Mouse (Mus musculus) olfactory bulb, adult 2 months (tissue): Measurements from ENCODE around the gene Zfp592. TPM values are rescaled to one million over a fixed set of nuclear protein-coding genes. Genes with fewer than 3 reads are reported as not detected.

Source experiments
- H3K27ac ChIP-seq: fragments of 200-500 bp; 2 replicates; pipeline ENCODE4 v1.5.1; 2012; ENCODE audit warnings: low read depth, low read length; ENCODE audit not compliant: insufficient read depth
- H3K4me1 ChIP-seq: fragments of 200-500 bp; 2 replicates; pipeline ENCODE4 v1.6.1; 2012; ENCODE audit warnings: low read length; ENCODE audit not compliant: control insufficient read depth, insufficient read depth
- H3K4me3 ChIP-seq: fragments of 200-500 bp; 2 replicates; pipeline ENCODE4 v1.5.1; 2012; ENCODE audit warnings: mild to moderate bottlenecking, low read depth, low read length, moderate library complexity; ENCODE audit not compliant: insufficient read depth
- CTCF ChIP-seq: fragments of 200-500 bp; IDR thresholded peaks from 2 replicates; pipeline ENCODE4 v1.5.1; 2012; ENCODE audit warnings: low read depth, mild to moderate bottlenecking, low read length, moderate library complexity; ENCODE audit not compliant: insufficient read depth
- POLR2A ChIP-seq: fragments of 200-500 bp; IDR thresholded peaks from 2 replicates; pipeline ENCODE4 v1.6.1; 2012; ENCODE audit warnings: mild to moderate bottlenecking, low read depth, low read length, moderate library complexity; ENCODE audit not compliant: insufficient read depth
- WGBS: fragments of 180-500 bp; shearing (Covaris S2); methylation state at CpG from one replicate; pipeline ENCODE4 v1.1.7; 2018; 5-methylcytosine and 5-hydroxymethylcytosine counted together
- polyA plus RNA-seq: library from polyadenylated mRNA; stranded (reverse); fragments of >200 nt; gene quantifications from 2 replicates; pipeline ENCODE4 v1.2.4, GENCODE M21; 2012; ENCODE audit warnings: low replicate concordance; ENCODE audit not compliant: missing spikeins, insufficient read depth, insufficient read length

Gene Zfp592
- polyA plus RNA-seq, 1 experiment: not detected

DNA sequence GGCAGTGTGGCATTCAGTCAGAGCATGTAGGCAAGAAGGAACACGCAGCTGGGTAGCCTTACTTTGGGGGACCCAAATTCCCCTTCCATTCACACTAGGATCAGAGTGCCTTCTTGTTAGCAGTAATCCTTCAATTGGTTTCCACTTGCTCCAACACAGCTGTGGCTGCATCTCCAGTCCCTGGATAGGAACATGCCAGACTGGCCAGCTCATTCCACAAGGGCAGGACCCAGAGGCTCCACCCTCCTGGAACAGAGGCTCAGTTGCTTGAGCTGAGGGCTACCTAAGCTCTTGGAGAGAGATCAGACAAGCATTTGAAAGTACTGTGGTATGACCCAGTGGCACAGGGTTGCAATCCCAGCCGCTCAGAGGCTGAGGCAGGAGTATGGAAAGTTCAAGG lies 55.0 kb downstream of the Zfp592 start:
- Histone ChIP-seq H3K4me1 (no peaks in the 10 kb centered on the region), H3K27ac (no peak overlapping the region), H3K4me3 (no peak overlapping the region)
- no peak for TF ChIP-seq POLR2A
- no peak for TF ChIP-seq CTCF
- WGBS: 86% methylated on average over 2 of the region's 2 CpGs

- Histone ChIP-seq H3K4me3 (no peak overlapping the region), H3K27ac (no peak overlapping the region), H3K4me1 (no peaks in the 10 kb centered on the region)
- WGBS: 57% methylated on average over 5 of the region's 5 CpGs
- TF ChIP-seq CTCF (no peak), POLR2A (no peak)
These were observed 56.5 kb downstream of the Zfp592 start for GRCm38 (mm10) chr7:81049966-81050365.

DNA sequence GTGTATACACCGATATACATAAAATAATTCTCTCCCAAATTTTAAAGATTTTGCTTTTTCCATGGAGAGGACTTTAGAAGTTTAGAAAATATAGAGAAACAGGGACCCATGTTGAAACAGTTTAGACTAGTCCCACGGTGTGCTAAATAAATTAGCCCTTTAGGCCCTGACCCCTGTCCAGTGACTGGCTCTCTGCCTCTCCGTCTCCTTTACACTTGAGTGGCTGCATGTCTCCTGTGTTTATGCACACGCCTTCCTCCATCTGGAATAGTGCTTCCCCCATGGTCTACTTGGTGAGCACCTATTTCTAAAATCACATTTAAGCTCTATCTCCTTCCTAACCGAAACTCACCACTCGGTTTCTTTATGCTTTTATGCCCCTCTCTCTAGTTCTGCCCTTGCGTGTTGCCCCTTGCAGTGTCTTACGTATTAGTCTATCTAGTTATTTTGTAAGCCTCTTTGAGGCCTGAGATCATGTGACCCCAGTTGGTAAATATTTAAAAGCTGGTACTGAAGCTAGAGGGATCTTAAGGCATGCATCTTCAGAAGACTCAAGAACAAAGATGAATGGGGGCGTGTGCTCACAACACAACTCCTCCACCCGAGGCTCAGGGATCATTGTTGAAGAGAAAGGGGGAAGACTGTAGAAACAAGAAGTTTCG lies 62.4 kb downstream of the Zfp592 start:
- peaks cover 4% of the 10 kb centered on the region for H3K4me1 ChIP-seq
- no peak overlapping the region for H3K4me3 ChIP-seq
- TF ChIP-seq POLR2A: no peak
- TF ChIP-seq CTCF: no peak
- no peak overlapping the region for H3K27ac ChIP-seq
- 87% methylated on average over 11 of the region's 11 CpGs for WGBS

DNA sequence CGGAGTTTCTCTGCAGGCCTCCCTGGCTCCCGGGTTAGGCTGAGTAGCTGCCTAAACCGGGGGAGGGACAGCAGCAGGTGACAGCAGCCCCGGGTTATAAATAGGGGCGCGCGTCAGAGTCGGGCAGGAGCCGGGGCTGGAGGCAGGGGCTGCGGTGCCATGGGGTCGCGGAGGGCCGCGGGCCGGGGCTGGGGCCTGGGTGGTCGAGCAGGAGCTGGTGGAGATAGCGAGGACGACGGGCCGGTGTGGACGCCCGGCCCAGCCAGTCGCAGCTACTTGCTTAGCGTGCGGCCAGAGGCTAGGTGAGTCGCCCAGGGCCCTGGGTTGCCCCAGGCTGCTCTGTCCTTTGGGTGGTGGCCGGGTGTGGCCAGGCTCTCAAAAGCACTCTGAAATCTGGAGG lies 64.0 kb downstream of the Zfp592 start, which contains the start of gene Alpk3:
Alpk3 (plus strand) TSS at position 130 of the 400 bp plus-strand sequence.
- TF ChIP-seq POLR2A (no peak), CTCF (no peak)
- Histone ChIP-seq H3K4me1 (peaks cover 7% of the 10 kb centered on the region), H3K27ac (no peak within 1 kb of the TSS), H3K4me3 (no peak within 1 kb of the TSS; the same call in 1 of the 2 replicates)
- 53% methylated on average over 27 of the region's 27 CpGs for WGBS

DNA sequence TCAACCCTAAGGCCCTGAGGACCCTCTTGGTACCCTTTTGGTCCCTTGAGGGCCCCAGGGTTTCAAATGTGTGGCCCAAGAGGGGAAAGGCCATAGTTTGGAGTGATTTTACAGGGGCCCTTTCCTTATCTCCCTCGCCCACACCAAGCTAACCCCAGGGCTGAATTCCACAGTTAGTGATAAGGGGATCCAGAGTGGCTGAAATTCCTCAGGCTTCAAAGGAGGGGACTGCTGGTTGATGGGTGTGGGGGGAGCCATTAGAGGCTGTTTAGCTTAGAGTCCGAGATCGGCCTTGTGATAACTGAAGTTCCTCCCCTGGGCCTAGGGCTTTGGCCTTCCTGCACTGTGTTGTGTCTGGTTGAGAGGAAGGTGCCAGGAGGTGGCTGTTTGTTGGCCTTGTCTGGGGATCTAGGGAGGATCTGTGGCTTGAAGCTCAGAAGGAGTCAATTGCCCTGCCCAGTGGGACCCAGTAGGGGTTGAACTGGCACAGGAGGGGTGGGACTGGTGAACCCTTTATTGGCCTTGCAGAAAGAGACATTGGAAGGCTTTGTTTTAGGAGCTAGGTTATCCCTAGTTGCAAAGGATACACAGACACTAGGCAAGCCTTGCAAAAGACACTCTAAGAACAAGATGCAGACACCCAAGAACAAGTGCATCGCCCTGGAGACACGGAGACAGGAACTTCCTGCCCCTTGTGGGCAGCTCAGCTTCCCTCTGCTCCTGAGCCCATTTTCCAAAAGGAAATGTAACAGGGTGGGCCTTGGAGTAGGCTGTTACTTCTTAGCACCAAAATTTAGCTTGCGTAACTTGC lies 64.6 kb downstream of the Zfp592 start:
- Histone ChIP-seq H3K27ac (no peak overlapping the region), H3K4me1 (peaks cover 7% of the 10 kb centered on the region), H3K4me3 (no peak overlapping the region)
- 86% methylated on average over 6 of the region's 6 CpGs for WGBS
- TF ChIP-seq CTCF (no peak), POLR2A (no peak)

- peaks cover 7% of the 10 kb centered on the region for H3K4me1 ChIP-seq
- no peak overlapping the region for H3K4me3 ChIP-seq
- WGBS: 83% methylated on average over 9 of the region's 9 CpGs
- TF ChIP-seq POLR2A (no peak), CTCF (no peak)
- H3K27ac ChIP-seq: no peak overlapping the region
These were observed 65.3 kb downstream of the Zfp592 start for GRCm38 (mm10) chr7:81058712-81059154.

- Histone ChIP-seq H3K4me3 (no peak overlapping the region), H3K27ac (no peak overlapping the region), H3K4me1 (peaks cover 7% of the 10 kb centered on the region)
- WGBS: 61% methylated on average over 5 of the region's 5 CpGs
- TF ChIP-seq CTCF (no peak), POLR2A (no peak)
These were observed 65.9 kb downstream of the Zfp592 start for GRCm38 (mm10) chr7:81059388-81059787.

DNA sequence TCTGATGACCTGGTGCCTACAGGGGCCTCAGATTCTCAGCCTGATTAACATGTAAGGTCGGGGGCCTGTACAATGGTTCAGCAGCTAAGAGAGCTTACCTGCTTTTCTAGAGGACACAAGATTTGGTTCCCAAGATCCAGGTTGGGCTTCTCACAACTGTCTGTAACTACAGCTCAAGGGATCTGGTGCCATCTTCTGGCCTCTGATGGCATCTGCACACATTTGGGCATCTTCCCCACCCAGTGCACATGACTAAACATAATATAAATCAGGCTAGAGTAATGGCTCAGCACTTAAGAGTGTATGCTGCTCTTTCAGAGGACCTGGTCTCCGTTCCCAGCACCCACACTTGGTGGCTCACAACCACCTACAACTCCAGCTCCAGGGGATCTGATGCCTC lies 67.4 kb downstream of the Zfp592 start:
- Histone ChIP-seq H3K4me3 (no peak overlapping the region), H3K27ac (no peak overlapping the region), H3K4me1 (peaks cover 7% of the 10 kb centered on the region)
- 90% methylated on average over 2 of the region's 2 CpGs for WGBS
- TF ChIP-seq CTCF (no peak), POLR2A (no peak)

DNA sequence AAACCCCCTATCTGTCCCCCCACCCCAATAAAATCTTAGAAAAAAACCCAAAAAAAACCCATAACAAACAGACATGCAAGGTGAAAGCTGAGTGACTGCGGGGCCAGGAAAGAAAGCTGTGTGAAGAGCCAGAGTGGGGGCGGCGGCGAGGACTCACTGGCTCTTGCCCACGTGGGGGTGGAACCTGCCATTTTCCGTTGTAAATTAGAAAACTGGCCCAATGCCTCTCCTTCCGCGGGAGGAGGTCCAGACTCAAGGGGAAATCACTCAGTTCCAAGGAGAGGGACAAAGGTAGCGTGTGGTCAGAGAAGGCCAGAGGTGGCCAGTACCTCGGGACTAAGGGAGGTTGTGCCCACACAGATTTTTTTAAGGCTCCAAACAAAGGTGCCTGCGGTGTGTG lies 68.5 kb downstream of the Zfp592 start:
- TF ChIP-seq CTCF (no peak), POLR2A (no peak)
- no peak overlapping the region for H3K4me3 ChIP-seq
- no peak overlapping the region for H3K27ac ChIP-seq
- WGBS: 66% methylated on average over 11 of the region's 11 CpGs
- peaks cover 7% of the 10 kb centered on the region for H3K4me1 ChIP-seq
